Mouse (Mus musculus) testis, adult 10 weeks (tissue): ENCODE results near the gene Ino80d. TPM values are rescaled to one million over a fixed set of nuclear protein-coding genes. Genes with fewer than 3 reads are reported as not detected.

Source experiments
- polyA plus RNA-seq: library from polyadenylated mRNA; stranded (reverse); fragments of 350-450 nt; fragmentation: Illumina TruSeq; extraction: RNeasy Lipid Tissue Mini Kit (QIAGEN cat#74804); gene quantifications from one replicate; pipeline ENCODE4 v1.2.3, GENCODE M21; 2014; ENCODE audit warnings: low read depth, low replicate concordance

The Ino80d gene
- polyA plus RNA-seq, result 5.3 TPM

DNA sequence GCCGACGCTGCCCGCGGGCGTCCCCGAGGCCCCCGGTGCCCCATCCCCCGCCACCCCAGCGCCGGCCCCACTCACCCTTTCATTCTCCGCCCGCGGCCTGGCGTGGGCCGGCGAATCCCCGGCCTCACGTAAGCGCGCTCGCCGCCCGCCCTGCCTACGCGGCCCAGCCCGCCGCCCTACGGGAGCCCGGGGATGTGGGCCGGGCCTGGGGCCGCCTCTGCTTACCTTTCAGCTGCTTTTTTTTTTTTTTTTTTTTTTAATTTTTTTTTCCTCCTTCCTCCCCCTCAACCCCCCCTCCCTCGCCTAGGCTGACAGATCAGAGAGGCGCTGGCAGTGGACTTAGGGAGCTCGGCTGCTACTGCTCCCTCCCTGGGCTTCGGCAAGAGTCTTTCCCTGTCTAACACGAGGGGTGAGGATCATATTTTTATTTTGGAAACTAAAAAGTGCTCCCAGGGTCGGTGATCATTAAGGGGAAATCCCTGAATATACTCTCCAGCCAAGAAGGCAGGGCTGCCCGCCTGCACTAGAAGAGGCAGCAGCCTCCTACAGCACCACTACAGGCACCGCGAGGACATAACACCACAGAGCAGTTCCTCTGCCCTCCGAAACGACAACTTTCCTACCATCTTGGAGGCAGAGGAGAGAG, at the start of gene Ino80d:
Gene Ino80d (minus strand): TSS at position 532 of the 646 bp plus-strand sequence.

Other genes with a start within 250 kb of the Ino80d start
- gene Eef1b2, start 62.2 kb upstream of the Ino80d start, polyA plus RNA-seq, result 171 TPM
- gene Ndufs1, start 62.2 kb upstream of the Ino80d start, polyA plus RNA-seq, result 119 TPM
- gene Gpr1, start 99.9 kb upstream of the Ino80d start, polyA plus RNA-seq, result 0.10 TPM
- gene Zdbf2, start 158.6 kb upstream of the Ino80d start, polyA plus RNA-seq, result 112 TPM